Mouse (Mus musculus) forebrain, embryonic 16.5 days (tissue): ENCODE data around the gene Gm49601. TPM values are rescaled to one million over a fixed set of nuclear protein-coding genes. Genes with fewer than 3 reads are reported as not detected.

ENCODE experiments used
- ATAC-seq: fragments of 200-750 bp; cut with Nextera tagmentation; 2 replicates; pipeline ENCODE4 v1.8.0; 2017; ENCODE audit warnings: mild to moderate bottlenecking, moderate library complexity
- H3K27ac ChIP-seq: fragments of 300-500 bp; sonication (generic); 2 replicates; pipeline ENCODE4 v1.5.1; 2014; ENCODE audit warnings: low read length, control low read depth
- H3K27me3 ChIP-seq: fragments of 300-500 bp; sonication (generic); replicated peaks from 2 replicates; pipeline ENCODE4 v1.6.1; 2014; ENCODE audit warnings: low read length; ENCODE audit not compliant: control insufficient read depth, insufficient read depth
- H3K36me3 ChIP-seq: fragments of 300-500 bp; sonication (generic); 2 replicates; pipeline ENCODE4 v1.6.1; 2014; ENCODE audit not compliant: control insufficient read depth, insufficient read depth
- H3K4me1 ChIP-seq: fragments of 300-500 bp; sonication (generic); replicated peaks from 2 replicates; pipeline ENCODE4 v1.6.1; 2014; ENCODE audit warnings: low read length; ENCODE audit not compliant: control insufficient read depth, insufficient read depth
- H3K4me2 ChIP-seq: fragments of 300-500 bp; sonication (generic); 2 replicates; pipeline ENCODE4 v1.6.1; 2014; ENCODE audit warnings: mild to moderate bottlenecking, low read length, control low read depth
- H3K4me3 ChIP-seq: fragments of 300-500 bp; sonication (generic); replicated peaks from 2 replicates; pipeline ENCODE4 v1.5.1; 2014; ENCODE audit warnings: mild to moderate bottlenecking, low read length, control low read depth
- H3K9ac ChIP-seq: fragments of 300-500 bp; sonication (generic); replicated peaks from 2 replicates; pipeline ENCODE4 v1.6.1; 2014; ENCODE audit warnings: low read depth, low read length, control low read depth
- H3K9me3 ChIP-seq: fragments of 300-500 bp; sonication (generic); 2 replicates; pipeline ENCODE4 v1.6.1; 2016; ENCODE audit warnings: low read length; ENCODE audit not compliant: control insufficient read depth
- WGBS: fragments of 180-500 bp; shearing (Covaris S2); extraction: QIAGEN DNeasy Blood & Tissue Kit; methylation state at CpG from one replicate; pipeline ENCODE4 v1.1.7; 2014; 5-methylcytosine and 5-hydroxymethylcytosine counted together
- polyA plus RNA-seq: library from polyadenylated mRNA; unstranded; fragments of >200 nt; fragmentation: Nextera tagmentation; extraction: Ambion mirVana; gene quantifications from 2 replicates; pipeline ENCODE4 v1.2.1, GENCODE M21; 2015

Gene Gm49601
- polyA plus RNA-seq, 1 experiment from 2014 or later: 23.4 TPM

- peak; percentile 32 for ATAC-seq
- Histone ChIP-seq H3K27me3 (peaks cover 78% of the 10 kb centered on the region), H3K4me1 (peaks cover 25% of the 10 kb centered on the region), H3K4me3 (peak overlapping the region; percentile 36), H3K9ac (peak overlapping the region; percentile 40; the same call in 1 of the 2 replicates), H3K36me3 (no peaks in the 10 kb centered on the region), H3K9me3 (no peaks in the 10 kb centered on the region), H3K4me2 (peak overlapping the region; percentile 51), H3K27ac (no peak overlapping the region)
- under 1% methylated on average over 60 of the region's 66 CpGs for WGBS
Observed at GRCm38 (mm10) chr16:18581623-18582205, 44.5 kb downstream of the Gm49601 start.

GRCm38 (mm10) chr16:18581050-18581622 is 45.1 kb downstream of the Gm49601 start:
- H3K4me3 ChIP-seq: peak overlapping the region; percentile 36
- H3K36me3 ChIP-seq: no peaks in the 10 kb centered on the region
- H3K9ac ChIP-seq: no peak overlapping the region
- WGBS: 4% methylated on average over 21 of the region's 21 CpGs
- peak overlapping the region; percentile 51 for H3K4me2 ChIP-seq
- no peak for ATAC-seq
- H3K27me3 ChIP-seq: peaks cover 72% of the 10 kb centered on the region
- no peak overlapping the region for H3K27ac ChIP-seq
- no peaks in the 10 kb centered on the region for H3K9me3 ChIP-seq
- H3K4me1 ChIP-seq: peaks cover 19% of the 10 kb centered on the region

- Histone ChIP-seq H3K9ac (no peak overlapping the region), H3K27ac (no peak overlapping the region), H3K27me3 (peaks cover 66% of the 10 kb centered on the region), H3K4me1 (peaks cover 17% of the 10 kb centered on the region), H3K4me3 (no peak overlapping the region), H3K9me3 (no peaks in the 10 kb centered on the region), H3K4me2 (no peak overlapping the region), H3K36me3 (no peaks in the 10 kb centered on the region)
- WGBS: 17% methylated on average over 2 of the region's 2 CpGs
- no peak for ATAC-seq
Observed at GRCm38 (mm10) chr16:18580389-18580788, 45.8 kb downstream of the Gm49601 start.

GRCm38 (mm10) chr16:18577599-18578160 is 48.5 kb downstream of the Gm49601 start:
- H3K9ac ChIP-seq: no peak overlapping the region
- H3K27ac ChIP-seq: no peak overlapping the region
- no peaks in the 10 kb centered on the region for H3K9me3 ChIP-seq
- no peak overlapping the region for H3K4me3 ChIP-seq
- peaks cover 16% of the 10 kb centered on the region for H3K4me1 ChIP-seq
- peaks cover 39% of the 10 kb centered on the region for H3K27me3 ChIP-seq
- no peak for ATAC-seq
- no peaks in the 10 kb centered on the region for H3K36me3 ChIP-seq
- H3K4me2 ChIP-seq: no peak overlapping the region
- WGBS: 2% methylated on average over 5 of the region's 5 CpGs

GRCm38 (mm10) chr16:18577071-18577470 is 49.2 kb downstream of the Gm49601 start:
- no peak overlapping the region for H3K9ac ChIP-seq
- no peak for ATAC-seq
- no peaks in the 10 kb centered on the region for H3K36me3 ChIP-seq
- H3K4me3 ChIP-seq: no peak overlapping the region
- H3K9me3 ChIP-seq: no peaks in the 10 kb centered on the region
- H3K4me1 ChIP-seq: peaks cover 10% of the 10 kb centered on the region
- H3K27me3 ChIP-seq: peaks cover 33% of the 10 kb centered on the region
- no peak overlapping the region for H3K4me2 ChIP-seq
- no peak overlapping the region for H3K27ac ChIP-seq
- 22% methylated on average over 3 of the region's 3 CpGs for WGBS

- no peaks in the 10 kb centered on the region for H3K9me3 ChIP-seq
- H3K27ac ChIP-seq: no peak overlapping the region
- ATAC-seq: no peak
- no peaks in the 10 kb centered on the region for H3K36me3 ChIP-seq
- no peak overlapping the region for H3K4me3 ChIP-seq
- no peaks in the 10 kb centered on the region for H3K4me1 ChIP-seq
- no peak overlapping the region for H3K9ac ChIP-seq
- H3K27me3 ChIP-seq: peaks cover 5% of the 10 kb centered on the region
- H3K4me2 ChIP-seq: no peak overlapping the region
- WGBS: 74% methylated on average over 8 of the region's 8 CpGs
Observed at GRCm38 (mm10) chr16:18574196-18574595, 52.0 kb downstream of the Gm49601 start.

Other genes starting within 250 kb of the Gm49601 start
- 24.0 and 27.8 TPM in 2 replicates for gene Txnrd2, start 200.0 kb downstream of the Gm49601 start, polyA plus RNA-seq
- gene Comt, start 199.6 kb downstream of the Gm49601 start, polyA plus RNA-seq: 88.8 and 98.1 TPM in 2 replicates
- 14.1 and 14.6 TPM in 2 replicates for gene Gnb1l, start 127.7 kb downstream of the Gm49601 start, polyA plus RNA-seq
- gene Rtl10, start 127.5 kb downstream of the Gm49601 start, polyA plus RNA-seq: 2.4 and 3.4 TPM in 2 replicates
- gene Tbx1, start 35.8 kb downstream of the Gm49601 start, polyA plus RNA-seq: 0.28 and 0.56 TPM in 2 replicates
- gene Gp1bb, start 4.0 kb downstream of the Gm49601 start, polyA plus RNA-seq: 8.0 and 9.5 TPM in 2 replicates
- 216 and 228 TPM in 2 replicates for gene Sept5, start 3.5 kb upstream of the Gm49601 start, polyA plus RNA-seq
- 90.7 and 106 TPM in 2 replicates for gene Cldn5, start 150.4 kb upstream of the Gm49601 start, polyA plus RNA-seq
- gene Ufd1, start 185.4 kb upstream of the Gm49601 start, polyA plus RNA-seq: 115 and 130 TPM in 2 replicates
- gene Cdc45, start 185.6 kb upstream of the Gm49601 start, polyA plus RNA-seq: 21.1 and 23.7 TPM in 2 replicates
- gene 2510002D24Rik, start 210.2 kb upstream of the Gm49601 start, polyA plus RNA-seq: 27.8 and 32.5 TPM in 2 replicates
- gene Gm28539, start 210.2 kb upstream of the Gm49601 start, polyA plus RNA-seq: not detected in 2 replicates